Mouse (Mus musculus): ENCODE measurements at regions not wholly inside any gene's neighbourhood (a gene's known extent, or its start where the extent isn't known, plus 50 kb on each side); places are given as distances from the start of the nearest gene placed in this dataset.

DNA sequence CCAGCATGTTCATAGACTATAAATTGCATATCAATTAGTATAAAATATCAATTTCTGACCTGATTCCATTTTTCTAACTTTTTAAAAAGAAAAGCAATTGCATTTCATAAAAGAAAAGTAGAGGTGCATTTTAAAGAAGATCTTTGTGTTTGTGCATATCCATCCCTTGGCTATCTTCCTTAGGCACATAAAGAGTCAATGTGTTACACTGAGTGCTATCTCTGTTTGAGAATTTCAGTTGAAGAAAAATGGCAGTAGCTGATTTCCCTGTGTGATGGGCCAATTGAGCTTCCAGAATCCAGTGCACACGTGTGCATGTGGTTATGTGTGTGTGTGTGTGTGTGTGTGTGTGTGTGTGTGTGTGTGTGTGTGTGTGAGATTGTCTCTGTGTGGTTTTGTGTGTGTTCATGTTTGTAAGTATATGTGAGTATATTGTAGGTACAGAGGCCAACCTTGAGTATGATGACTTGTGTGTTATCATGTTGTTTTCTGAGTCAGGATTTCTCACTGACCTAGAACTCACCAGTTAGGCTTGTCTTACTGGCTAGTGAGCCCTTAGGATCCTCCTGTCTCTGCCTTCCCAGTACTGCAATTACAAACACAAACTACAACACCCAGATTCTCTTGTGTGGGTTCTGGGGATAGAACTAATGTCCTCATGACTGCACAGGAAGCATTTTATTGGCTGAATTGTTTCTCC lies 249.6 kb downstream of the Cdk5rap2 start:
- no peak for ATAC-seq (ENCODE audit: low FRiP score, low TSS enrichment)
- no peaks in the 10 kb centered on the region for H3K27me3 ChIP-seq (ENCODE audit: control insufficient read depth, insufficient read depth, low read length)
- H3K9ac ChIP-seq (ENCODE audit: low read depth, low read length), result no peak overlapping the region
- no peak overlapping the region for H3K4me3 ChIP-seq (ENCODE audit: low read length)
- H3K9me3 ChIP-seq (ENCODE audit: control insufficient read depth, low read length), result no peaks in the 10 kb centered on the region
- 74% methylated on average over 1 of the region's 1 CpGs for WGBS
- no peak overlapping the region for H3K4me2 ChIP-seq (replicated peaks; ENCODE audit: low read depth, low read length)
- H3K4me1 ChIP-seq (ENCODE audit: control insufficient read depth, insufficient read depth, low read length), result no peaks in the 10 kb centered on the region
- no peak overlapping the region for H3K27ac ChIP-seq (ENCODE audit: low read depth, low read length)
- H3K36me3 ChIP-seq (ENCODE audit: control insufficient read depth, insufficient read depth, low read length), result no peaks in the 10 kb centered on the region

- no peaks in the 10 kb centered on the region for H3K36me3 ChIP-seq (ENCODE audit: control insufficient read depth, insufficient read depth, low read length)
These were observed 250.2 kb downstream of the Cdk5rap2 start for GRCm38 (mm10) chr4:70160062-70160461.

GRCm38 (mm10) chr4:70153179-70153578 lies 257.1 kb downstream of the Cdk5rap2 start:
- Histone ChIP-seq H3K4me1 (ENCODE audit: control insufficient read depth, insufficient read depth, low read length) (no peaks in the 10 kb centered on the region), H3K9me3 (ENCODE audit: control insufficient read depth, low read length) (no peaks in the 10 kb centered on the region), H3K4me2 (replicated peaks; ENCODE audit: low read depth, low read length) (no peak overlapping the region), H3K4me3 (ENCODE audit: low read length) (no peak overlapping the region), H3K36me3 (ENCODE audit: control insufficient read depth, insufficient read depth, low read length) (no peaks in the 10 kb centered on the region), H3K27ac (ENCODE audit: low read depth, low read length) (no peak overlapping the region), H3K27me3 (ENCODE audit: control insufficient read depth, insufficient read depth, low read length) (no peaks in the 10 kb centered on the region), H3K9ac (ENCODE audit: low read depth, low read length) (no peak overlapping the region)
- no peak for ATAC-seq (ENCODE audit: low FRiP score, low TSS enrichment)
- 60% methylated on average over 3 of the region's 3 CpGs for WGBS

More at GRCm38 (mm10) chr4:70160062-70160461, 250.2 kb downstream of the Cdk5rap2 start:
- no peak for ATAC-seq (ENCODE audit: low FRiP score, low TSS enrichment)
- Histone ChIP-seq H3K27ac (ENCODE audit: low read depth, low read length) (no peak overlapping the region), H3K27me3 (ENCODE audit: control insufficient read depth, insufficient read depth, low read length) (no peaks in the 10 kb centered on the region), H3K9me3 (ENCODE audit: control insufficient read depth, low read length) (no peaks in the 10 kb centered on the region), H3K4me3 (ENCODE audit: low read length) (no peak overlapping the region), H3K4me2 (replicated peaks; ENCODE audit: low read depth, low read length) (no peak overlapping the region), H3K9ac (ENCODE audit: low read depth, low read length) (no peak overlapping the region), H3K4me1 (ENCODE audit: control insufficient read depth, insufficient read depth, low read length) (no peaks in the 10 kb centered on the region)
- WGBS, result 97% methylated on average over 1 of the region's 1 CpGs

- H3K36me3 ChIP-seq (ENCODE audit: control insufficient read depth, insufficient read depth, low read length), result no peaks in the 10 kb centered on the region
- no peaks in the 10 kb centered on the region for H3K9me3 ChIP-seq (ENCODE audit: control insufficient read depth, low read length)
- no peak overlapping the region for H3K27ac ChIP-seq (ENCODE audit: low read depth, low read length)
- ATAC-seq (ENCODE audit: low FRiP score, low TSS enrichment), result no peak
- H3K4me3 ChIP-seq (ENCODE audit: low read length), result no peak overlapping the region
- no peaks in the 10 kb centered on the region for H3K4me1 ChIP-seq (ENCODE audit: control insufficient read depth, insufficient read depth, low read length)
- H3K9ac ChIP-seq (ENCODE audit: low read depth, low read length), result no peak overlapping the region
- no peaks in the 10 kb centered on the region for H3K27me3 ChIP-seq (ENCODE audit: control insufficient read depth, insufficient read depth, low read length)
- no peak overlapping the region for H3K4me2 ChIP-seq (replicated peaks; ENCODE audit: low read depth, low read length)
These were observed 301.2 kb downstream of the Cdk5rap2 start for GRCm38 (mm10) chr4:70109011-70109410.

DNA sequence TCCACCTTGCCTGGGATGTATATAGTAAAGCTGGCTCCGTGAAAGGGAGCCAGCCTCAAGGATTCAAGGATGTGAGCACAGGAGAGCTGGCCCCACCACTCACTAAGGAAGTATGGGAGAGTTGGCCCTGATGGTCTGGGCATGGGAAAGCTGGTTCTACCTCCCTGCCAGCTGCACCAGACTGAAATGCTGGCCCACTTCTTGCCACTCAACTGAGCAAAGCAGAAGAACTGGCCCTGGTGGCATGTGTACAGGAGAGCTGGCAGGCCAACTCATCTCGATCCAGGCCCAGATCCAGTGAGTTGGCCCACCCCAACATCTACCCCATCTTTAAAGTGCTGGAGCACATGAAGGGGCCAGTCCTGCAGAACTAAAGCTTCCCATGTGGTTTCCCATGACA lies 304.5 kb downstream of the Cdk5rap2 start:
- 94% methylated on average over 2 of the region's 2 CpGs for WGBS
- Histone ChIP-seq H3K4me3 (ENCODE audit: low read length) (no peak overlapping the region), H3K27ac (ENCODE audit: low read depth, low read length) (no peak overlapping the region), H3K27me3 (ENCODE audit: control insufficient read depth, insufficient read depth, low read length) (no peaks in the 10 kb centered on the region), H3K4me1 (ENCODE audit: control insufficient read depth, insufficient read depth, low read length) (no peaks in the 10 kb centered on the region), H3K9ac (ENCODE audit: low read depth, low read length) (no peak overlapping the region), H3K9me3 (ENCODE audit: control insufficient read depth, low read length) (no peaks in the 10 kb centered on the region), H3K4me2 (replicated peaks; ENCODE audit: low read depth, low read length) (no peak overlapping the region), H3K36me3 (ENCODE audit: control insufficient read depth, insufficient read depth, low read length) (no peaks in the 10 kb centered on the region)
- no peak for ATAC-seq (ENCODE audit: low FRiP score, low TSS enrichment)

DNA sequence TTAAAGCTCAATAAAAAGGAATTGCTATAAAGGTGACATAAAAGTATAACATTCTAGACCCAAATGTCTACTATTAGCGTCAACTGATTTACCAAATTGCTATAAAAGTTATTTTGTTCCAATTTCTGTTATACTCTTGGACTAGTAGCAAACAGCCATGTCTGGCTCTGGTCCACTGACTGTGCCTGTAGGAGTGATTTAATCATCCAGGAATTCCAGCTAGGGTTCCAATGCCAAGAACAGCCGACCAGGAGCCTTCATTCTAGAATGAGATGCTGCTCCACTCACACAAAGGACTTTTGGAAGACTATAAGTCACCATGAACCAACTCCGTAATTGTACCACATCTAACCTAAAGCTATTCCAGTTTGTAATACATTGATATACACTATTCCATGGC lies 312.9 kb downstream of the Cdk5rap2 start:
- H3K27ac ChIP-seq (ENCODE audit: low read depth, low read length), result no peak overlapping the region
- H3K9ac ChIP-seq (ENCODE audit: low read depth, low read length), result no peak overlapping the region
- WGBS, result 73% methylated on average over 3 of the region's 3 CpGs

GRCm38 (mm10) chr4:70078206-70078605 lies 332.0 kb downstream of the Cdk5rap2 start:
- Histone ChIP-seq H3K27ac (ENCODE audit: low read depth, low read length) (no peak overlapping the region), H3K36me3 (ENCODE audit: control insufficient read depth, insufficient read depth, low read length) (no peaks in the 10 kb centered on the region), H3K4me1 (ENCODE audit: control insufficient read depth, insufficient read depth, low read length) (no peaks in the 10 kb centered on the region), H3K27me3 (ENCODE audit: control insufficient read depth, insufficient read depth, low read length) (no peaks in the 10 kb centered on the region), H3K4me3 (ENCODE audit: low read length) (no peak overlapping the region), H3K9ac (ENCODE audit: low read depth, low read length) (no peak overlapping the region), H3K9me3 (ENCODE audit: control insufficient read depth, low read length) (no peaks in the 10 kb centered on the region), H3K4me2 (replicated peaks; ENCODE audit: low read depth, low read length) (no peak overlapping the region)
- no peak for ATAC-seq (ENCODE audit: low FRiP score, low TSS enrichment)

More for the DNA sequence above, 312.9 kb downstream of the Cdk5rap2 start:
- Histone ChIP-seq H3K36me3 (ENCODE audit: control insufficient read depth, insufficient read depth, low read length) (no peaks in the 10 kb centered on the region), H3K4me1 (ENCODE audit: control insufficient read depth, insufficient read depth, low read length) (no peaks in the 10 kb centered on the region), H3K4me3 (ENCODE audit: low read length) (no peak overlapping the region), H3K9me3 (ENCODE audit: control insufficient read depth, low read length) (no peaks in the 10 kb centered on the region), H3K4me2 (replicated peaks; ENCODE audit: low read depth, low read length) (no peak overlapping the region), H3K27me3 (ENCODE audit: control insufficient read depth, insufficient read depth, low read length) (no peaks in the 10 kb centered on the region)
- ATAC-seq (ENCODE audit: low FRiP score, low TSS enrichment), result no peak

GRCm38 (mm10) chr4:70062516-70062915 lies 347.7 kb downstream of the Cdk5rap2 start:
- Histone ChIP-seq H3K27ac (ENCODE audit: low read depth, low read length) (no peak overlapping the region), H3K4me2 (replicated peaks; ENCODE audit: low read depth, low read length) (no peak overlapping the region), H3K4me3 (ENCODE audit: low read length) (no peak overlapping the region), H3K27me3 (ENCODE audit: control insufficient read depth, insufficient read depth, low read length) (no peaks in the 10 kb centered on the region), H3K4me1 (ENCODE audit: control insufficient read depth, insufficient read depth, low read length) (no peaks in the 10 kb centered on the region), H3K36me3 (ENCODE audit: control insufficient read depth, insufficient read depth, low read length) (no peaks in the 10 kb centered on the region), H3K9ac (ENCODE audit: low read depth, low read length) (no peak overlapping the region), H3K9me3 (ENCODE audit: control insufficient read depth, low read length) (no peaks in the 10 kb centered on the region)
- 70% methylated on average over 1 of the region's 1 CpGs for WGBS
- no peak for ATAC-seq (ENCODE audit: low FRiP score, low TSS enrichment)

DNA sequence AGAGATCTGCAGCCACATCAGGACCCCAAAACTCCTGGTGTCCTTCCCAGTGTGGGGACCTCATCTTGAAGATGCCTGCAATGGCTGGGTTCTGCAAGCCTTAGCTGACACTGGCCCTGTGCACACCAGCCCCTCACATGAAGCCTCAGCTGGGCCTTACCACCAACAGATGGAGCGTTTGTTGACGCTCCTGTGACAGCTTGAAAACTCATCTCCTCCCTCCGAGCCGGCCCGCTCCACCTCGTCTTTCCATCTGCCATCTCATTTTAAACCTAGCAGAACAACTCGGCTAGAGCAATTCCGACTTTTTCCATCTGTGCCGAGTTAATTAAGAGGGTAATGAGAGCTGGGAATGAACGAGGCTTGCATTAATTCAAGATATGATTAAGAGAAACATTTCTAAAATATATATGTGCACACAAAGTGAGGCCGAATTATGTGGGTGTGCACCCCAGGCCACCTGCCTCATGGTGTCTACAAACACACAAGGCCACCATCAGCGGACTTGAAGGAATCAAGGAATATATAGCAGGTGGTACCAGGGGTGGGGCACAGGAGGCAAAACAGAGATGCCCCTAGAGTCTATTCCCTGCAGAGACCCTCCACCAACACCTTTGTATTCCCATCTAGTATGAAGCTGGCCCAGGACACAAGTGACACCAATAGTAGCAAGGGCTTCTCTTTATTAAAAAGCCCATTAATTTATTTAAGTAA lies 351.3 kb downstream of the Cdk5rap2 start:
- Histone ChIP-seq H3K36me3 (ENCODE audit: control insufficient read depth, insufficient read depth, low read length) (no peaks in the 10 kb centered on the region), H3K27me3 (ENCODE audit: control insufficient read depth, insufficient read depth, low read length) (no peaks in the 10 kb centered on the region), H3K9ac (ENCODE audit: low read depth, low read length) (no peak overlapping the region), H3K4me1 (ENCODE audit: control insufficient read depth, insufficient read depth, low read length) (no peaks in the 10 kb centered on the region), H3K9me3 (ENCODE audit: control insufficient read depth, low read length) (no peaks in the 10 kb centered on the region), H3K4me2 (replicated peaks; ENCODE audit: low read depth, low read length) (no peak overlapping the region), H3K4me3 (ENCODE audit: low read length) (no peak overlapping the region), H3K27ac (ENCODE audit: low read depth, low read length) (no peak overlapping the region)
- no peak for ATAC-seq (ENCODE audit: low FRiP score, low TSS enrichment)
- WGBS, result 86% methylated on average over 12 of the region's 12 CpGs
